Comparison of ENCODE assay signal across 29 mouse cellular contexts in genomic region chr8:54330106-54330505, GRCm38 (mm10).
DNase-seq lines count a peak whose midpoint lies in the region; ATAC-seq lines count a peak whose summit lies in the region.
"Had no signal": no experiment of that assay in that cellular context is flagged by ENCODE, and none has a peak within 500 bp of the region (broad histone marks: within the 10 kb centered on the region; RNA-seq: fewer than 3 reads in every experiment).

No protein-coding gene starts in this region.

- ATAC-seq in embryonic facial prominence, embryonic 14.5 days (ENCODE audit: low read depth) = no peak
- ATAC-seq: activated CD4-positive, CD25-positive, alpha-beta regulatory T cell, adult 4 months; forebrain, embryonic 13.5 days; forebrain, postnatal 0 days; hindbrain, postnatal 0 days; inflammation-experienced regulatory T-cells, adult 6 months had no signal

- H3K36me3 ChIP-seq in embryonic facial prominence, embryonic 14.5 days (ENCODE audit: control insufficient read depth, insufficient read depth, low read length) = no peaks in the 10 kb centered on the region
- no peaks in the 10 kb centered on the region for H3K36me3 ChIP-seq in embryonic facial prominence, embryonic 10.5 days (replicated peaks)
- H3K36me3 ChIP-seq: embryonic facial prominence, embryonic 12.5 days; G1E; heart, embryonic 12.5 days; heart, embryonic 15.5 days had no signal

- H3K27ac ChIP-seq in embryonic facial prominence, embryonic 14.5 days (replicated peaks; ENCODE audit: low read depth, low read length) = no peak overlapping the region
- H3K27ac ChIP-seq in embryonic facial prominence, embryonic 10.5 days (replicated peaks) = no peak overlapping the region
- H3K27ac ChIP-seq: embryonic facial prominence, embryonic 12.5 days; forebrain, embryonic 13.5 days; heart, embryonic 15.5 days; hindbrain, embryonic 14.5 days; hindbrain, postnatal 0 days had no signal

- H3K4me2 ChIP-seq in embryonic facial prominence, embryonic 14.5 days (ENCODE audit: low read depth, low read length) = no peak overlapping the region
- H3K4me2 ChIP-seq: embryonic facial prominence, embryonic 12.5 days; forebrain, embryonic 13.5 days; heart, embryonic 12.5 days; heart, embryonic 15.5 days; hindbrain, embryonic 14.5 days had no signal

- H3K9me3 ChIP-seq in embryonic facial prominence, embryonic 14.5 days (ENCODE audit: control insufficient read depth, low read length) = no peaks in the 10 kb centered on the region
- H3K9me3 ChIP-seq in embryonic facial prominence, embryonic 10.5 days = no peaks in the 10 kb centered on the region
- H3K9me3 ChIP-seq: embryonic facial prominence, embryonic 12.5 days; forebrain, embryonic 13.5 days; G1E; heart, embryonic 12.5 days; heart, embryonic 15.5 days had no signal

- no peaks in the 10 kb centered on the region for H3K27me3 ChIP-seq in embryonic facial prominence, embryonic 14.5 days (replicated peaks; ENCODE audit: control insufficient read depth, insufficient read depth, low read length)
- H3K27me3 ChIP-seq in embryonic facial prominence, embryonic 10.5 days (replicated peaks; ENCODE audit: low read depth, poor library complexity, severe bottlenecking) = no peaks in the 10 kb centered on the region
- H3K27me3 ChIP-seq: CH12.LX; embryonic facial prominence, embryonic 12.5 days; forebrain, embryonic 13.5 days; heart, embryonic 12.5 days; heart, embryonic 15.5 days had no signal

- no peak overlapping the region for H3K4me3 ChIP-seq in embryonic facial prominence, embryonic 14.5 days (ENCODE audit: low read depth, low read length)
- H3K4me3 ChIP-seq in embryonic facial prominence, embryonic 10.5 days = no peak overlapping the region
- H3K4me3 ChIP-seq: embryonic facial prominence, embryonic 12.5 days; erythroblast, embryonic 14.5 days; forebrain, embryonic 13.5 days; heart, embryonic 12.5 days; heart, embryonic 15.5 days had no signal

- DNase-seq in adrenal gland, adult 2 months = peak; percentile 5
- DNase-seq in adrenal gland, postnatal 36 days = no peak
- peak; percentile 80 for DNase-seq in embryonic facial prominence, embryonic 14.5 days (ENCODE audit: low spot score)
- DNase-seq in embryonic facial prominence, embryonic 10.5 days (ENCODE audit: low spot score) = no peak
- DNase-seq in 3T3-L1 (ENCODE audit: low read depth, low spot score) (peak; percentile 31), adipocyte (ENCODE audit: low spot score) (peak; percentile 6)
- DNase-seq in frontal cortex, adult 2 months (ENCODE audit: extremely low spot score in 1 of 2, low spot score in 1 of 2) = no peak
- DNase-seq: adrenal gland, adult 8-10 months; B cell, adult 2 months; cerebellum, adult 11 months; cerebellum, adult 8-10 months; forebrain, postnatal 0 days; gastrocnemius, postnatal 25 days; heart, adult 18-20 months; heart, postnatal 10 days; heart, postnatal 4 days; kidney, adult 11 months; kidney, adult 8-10 months had no signal

- no peaks in the 10 kb centered on the region for H3K4me1 ChIP-seq in embryonic facial prominence, embryonic 14.5 days (ENCODE audit: control insufficient read depth, insufficient read depth, low read length)
- H3K4me1 ChIP-seq in embryonic facial prominence, embryonic 10.5 days = no peaks in the 10 kb centered on the region
- H3K4me1 ChIP-seq: embryonic facial prominence, embryonic 12.5 days; forebrain, embryonic 13.5 days; heart, embryonic 12.5 days; heart, embryonic 15.5 days had no signal

- 74% methylated on average over 1 of the region's 1 CpGs for WGBS in embryonic facial prominence, embryonic 14.5 days
- WGBS in embryonic facial prominence, embryonic 10.5 days = 91% methylated on average over 1 of the region's 1 CpGs

- H3K9ac ChIP-seq in embryonic facial prominence, embryonic 14.5 days (ENCODE audit: low read depth, low read length) = no peak overlapping the region
- H3K9ac ChIP-seq: embryonic facial prominence, embryonic 12.5 days; forebrain, embryonic 13.5 days; forebrain, postnatal 0 days; heart, embryonic 12.5 days; heart, embryonic 15.5 days; hindbrain, embryonic 14.5 days had no signal

Comparison
In these comparisons a context has a peak if more than half of its experiments do, and no peak if none do; other contexts are left out.
1. DNase-seq: peak in adrenal gland, adult 2 months (single experiment), embryonic facial prominence, embryonic 14.5 days (single experiment), 3T3-L1 (single experiment) and adipocyte (single experiment); none in adrenal gland, postnatal 36 days (0 of 2), embryonic facial prominence, embryonic 10.5 days (single experiment) and frontal cortex, adult 2 months (0 of 2).